Mouse (Mus musculus): ENCODE results near the gene Hipk3. TPM values are rescaled to one million over a fixed set of nuclear protein-coding genes. Genes with fewer than 3 reads are reported as not detected.

The Hipk3 gene
- total RNA-seq, 4 experiments from 2014 or later = 217 to 250 (median 233) TPM

Small RNA genes lying within 50 kb of the gene (microRNA-seq; reads per million reads assigned to microRNA genes)
- not detected for gene Mir1902

Other genes starting within 250 kb of the Hipk3 start
- under 1 TPM; 0.03 to 0.06 (median 0.06) TPM for gene D430041D05Rik, start 83.4 kb downstream of the Hipk3 start, total RNA-seq (2022)
- 10 to 100 TPM in 3 of 4 experiments, 1 to 10 TPM in 1; 8.9 to 15.3 (median 12.2) TPM for gene Cstf3, start 96.1 kb upstream of the Hipk3 start, total RNA-seq (2022)
- gene Tcp11l1, start 217.7 kb upstream of the Hipk3 start, total RNA-seq (2022) = 10 to 100 TPM in 2 of 4 experiments, 1 to 10 TPM in 2; 8.4 to 10.7 (median 9.7) TPM
- gene Pin1rt1, start 221.9 kb upstream of the Hipk3 start, total RNA-seq (2022) = not detected
- 1 to 10 TPM in 3 of 4 experiments, under 1 TPM in 1; 0.57 to 1.8 (median 1.2) TPM for gene Depdc7, start 248.4 kb upstream of the Hipk3 start, total RNA-seq (2022)